Mouse (Mus musculus) stomach, postnatal 0 days (tissue): ENCODE results near the gene Ccnd3.

ENCODE experiments used
- CTCF ChIP-seq: IDR thresholded peaks from 2 replicates; pipeline ENCODE4 v1.5.1; 2016; ENCODE audit warnings: antibody characterized with exemption, low read depth, mild to moderate bottlenecking, moderate library complexity
- EP300 ChIP-seq: optimal IDR thresholded peaks from 2 replicates; pipeline ENCODE3; 2016; ENCODE audit warnings: antibody characterized with exemption

- TF ChIP-seq CTCF (no peak), EP300 (no peak)
Observed at GRCm38 (mm10) chr17:47484993-47485392, 19.9 kb upstream of the Ccnd3 start.
